Mouse (Mus musculus) urinary bladder, adult 18-20 months (tissue): ENCODE measurements at regions not wholly inside any gene's neighbourhood (a gene's known extent, or its start where the extent isn't known, plus 50 kb on each side); places are given as distances from the start of the nearest gene placed in this dataset.

Experiments used
- DNase-seq, 2 experiments: peaks; one replicate each; pipeline ENCODE4 v3.0.0; 2022; ENCODE audit warnings: low spot score in 2 of 2, mixed read lengths in 2 of 2

DNA sequence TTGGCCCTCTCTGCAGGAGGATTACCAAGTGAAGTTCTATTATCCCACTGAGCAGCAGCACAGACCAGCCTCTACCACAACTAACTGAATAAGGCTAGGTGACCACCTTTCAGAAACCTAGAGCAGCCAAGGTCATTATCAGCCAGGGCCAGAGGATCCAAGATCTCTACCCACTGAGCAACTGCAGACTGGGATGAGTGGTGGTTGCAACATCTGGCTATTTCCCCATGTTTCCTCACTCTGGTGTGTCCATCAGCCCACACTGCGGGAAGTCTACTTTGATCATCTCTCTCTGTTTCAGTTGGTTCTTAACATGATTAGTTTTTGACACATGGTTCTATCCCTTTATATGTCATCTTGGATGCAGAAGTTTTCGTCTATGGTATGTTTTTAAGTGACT lies 157.2 kb downstream of the Cog6 start:
- DNase-seq = no peak

DNA sequence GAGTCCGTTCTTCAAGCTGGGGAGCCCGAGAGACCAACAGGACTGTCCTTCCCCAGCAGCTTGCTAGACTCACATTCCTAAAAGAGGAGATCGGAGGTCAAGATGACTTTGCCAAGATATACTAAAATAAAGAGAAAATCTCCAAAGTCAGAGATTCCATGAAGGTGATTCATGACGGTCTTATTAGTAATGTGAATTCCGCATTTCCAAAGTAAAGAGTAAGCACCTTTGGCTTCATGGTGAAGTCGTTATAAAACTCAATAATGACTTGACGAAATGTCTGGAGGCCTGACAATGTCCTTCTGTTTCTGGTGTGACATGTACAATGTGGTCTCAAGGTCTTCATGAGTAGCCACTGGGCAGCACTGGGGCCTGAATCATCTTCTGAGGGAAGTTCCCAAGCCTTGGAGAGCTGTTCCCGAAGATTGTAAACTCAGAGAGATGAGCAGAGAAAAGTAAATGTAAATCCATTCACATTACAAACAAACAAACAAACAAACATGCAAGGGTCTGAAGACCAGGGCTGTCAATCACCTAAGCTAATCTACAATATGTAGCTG lies 157.7 kb downstream of the Cog6 start:
- DNase-seq = no peak

DNA sequence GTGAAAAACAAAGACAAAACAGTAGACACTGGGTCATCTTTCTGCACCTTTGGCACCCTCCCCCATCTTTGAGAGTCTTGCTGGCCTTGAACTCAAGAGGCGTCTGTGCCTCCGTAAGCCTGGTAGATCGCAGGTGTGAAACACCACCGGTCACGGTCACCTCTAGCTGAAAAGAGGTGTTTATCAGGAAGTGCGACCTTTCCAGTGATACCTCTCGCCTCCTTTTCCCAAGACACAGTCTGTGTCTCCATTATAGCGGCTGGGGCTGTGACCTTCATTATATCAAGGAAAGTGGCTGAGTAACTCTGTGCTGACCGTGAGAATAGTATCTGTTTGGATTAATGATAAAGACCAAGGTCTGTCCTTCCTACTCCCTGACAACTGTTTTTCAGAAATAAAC lies 158.8 kb downstream of the Cog6 start:
- DNase-seq = no peak

DNA sequence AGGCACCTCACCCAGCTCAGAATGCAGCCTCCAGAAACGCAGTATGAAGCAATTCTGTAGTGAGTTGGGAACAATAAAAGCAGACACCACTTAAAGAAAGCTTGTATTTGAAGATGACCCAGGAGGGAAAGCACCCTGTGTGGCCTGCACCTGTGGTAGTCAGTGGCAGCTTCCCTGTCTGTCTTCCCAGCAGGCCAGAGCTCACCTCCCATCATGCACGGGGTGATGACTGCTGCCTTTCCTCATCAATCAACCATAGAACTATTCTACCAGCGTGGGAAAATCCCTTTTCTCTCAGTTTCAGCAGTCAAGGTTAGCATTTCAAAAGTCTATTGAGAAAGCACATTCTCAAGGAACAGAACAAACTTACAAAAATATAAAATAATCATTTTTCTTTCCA lies 160.0 kb downstream of the Cog6 start:
- DNase-seq = no peak

DNA sequence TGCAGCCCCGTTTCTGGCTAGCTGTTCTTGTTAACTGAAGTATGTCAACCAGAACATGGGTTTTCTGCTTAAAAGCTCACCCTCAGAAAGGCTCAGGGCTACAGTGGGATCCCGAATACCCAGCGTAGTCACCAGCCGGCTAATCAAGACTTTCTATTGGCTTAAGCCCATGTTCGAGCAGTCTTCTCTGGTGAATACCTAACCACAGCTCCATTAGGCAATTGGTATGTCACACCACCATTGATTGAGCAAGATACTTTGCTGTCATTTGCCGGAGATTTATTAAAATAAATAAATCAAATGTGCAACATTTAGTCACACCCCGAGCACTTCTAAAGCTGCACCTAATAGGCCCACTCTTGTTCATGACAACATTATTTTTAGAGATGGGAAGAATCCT lies 162.5 kb downstream of the Cog6 start:
- DNase-seq = no peak

DNA sequence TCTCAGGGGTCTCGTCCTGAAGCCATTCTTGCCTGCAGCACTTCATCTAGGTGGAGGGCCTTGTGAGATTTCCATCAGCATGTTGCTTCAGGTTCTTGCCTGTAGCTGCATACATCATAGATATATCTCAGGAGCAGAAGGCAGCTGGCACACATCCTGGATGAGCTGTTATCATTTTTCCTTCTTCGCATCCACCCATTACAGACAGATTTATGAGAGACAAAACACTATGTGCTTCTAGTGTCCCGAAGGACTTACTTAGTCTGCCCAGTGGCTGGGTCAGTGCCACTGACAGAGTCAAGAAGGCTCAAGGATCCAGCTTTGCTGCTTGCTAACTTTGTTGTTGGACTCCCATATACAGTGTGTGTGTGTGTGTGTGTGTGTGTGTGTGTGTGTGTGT lies 163.9 kb downstream of the Cog6 start:
- no peak for DNase-seq

DNA sequence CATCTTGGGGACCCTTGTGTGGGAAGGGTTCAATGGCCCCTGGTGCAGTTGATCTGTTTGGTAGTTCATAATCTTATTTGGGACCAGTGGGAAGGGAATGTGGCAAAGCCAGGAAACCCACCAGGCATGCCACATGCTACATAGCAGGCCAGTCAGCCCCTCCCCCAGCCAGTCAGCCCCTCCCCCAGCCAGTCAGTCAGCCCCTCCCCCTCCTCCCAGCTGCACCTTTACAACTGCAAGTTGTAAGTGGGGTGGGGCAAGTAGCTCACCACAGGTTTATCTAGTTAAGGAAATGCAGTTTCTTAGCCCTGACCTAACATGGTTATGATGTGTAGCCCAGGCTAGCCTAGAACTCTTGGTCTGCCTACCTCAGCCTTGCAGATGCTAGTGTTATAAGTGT lies 171.9 kb downstream of the Cog6 start:
- no peak for DNase-seq

DNA sequence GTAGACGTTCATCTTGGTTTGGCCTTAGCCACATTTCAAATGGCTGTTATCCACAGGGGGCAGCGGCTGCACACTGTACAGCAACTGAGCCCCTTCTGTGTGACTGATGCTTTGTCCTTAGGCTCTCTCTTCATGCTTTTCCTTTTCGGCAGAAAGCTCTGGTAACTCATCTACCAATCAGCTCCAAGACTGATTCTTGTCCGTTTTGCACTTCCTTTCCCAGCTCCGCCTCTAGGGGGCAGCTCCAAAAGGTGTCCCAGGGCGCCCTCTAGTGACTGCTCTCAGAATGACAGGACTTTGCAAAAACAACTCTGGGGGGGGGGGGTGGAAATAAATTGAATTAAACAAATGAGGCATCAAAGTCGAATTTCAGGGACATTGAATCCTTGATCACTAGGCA lies 173.0 kb downstream of the Cog6 start:
- DNase-seq = peak; percentile 67 to 70

DNA sequence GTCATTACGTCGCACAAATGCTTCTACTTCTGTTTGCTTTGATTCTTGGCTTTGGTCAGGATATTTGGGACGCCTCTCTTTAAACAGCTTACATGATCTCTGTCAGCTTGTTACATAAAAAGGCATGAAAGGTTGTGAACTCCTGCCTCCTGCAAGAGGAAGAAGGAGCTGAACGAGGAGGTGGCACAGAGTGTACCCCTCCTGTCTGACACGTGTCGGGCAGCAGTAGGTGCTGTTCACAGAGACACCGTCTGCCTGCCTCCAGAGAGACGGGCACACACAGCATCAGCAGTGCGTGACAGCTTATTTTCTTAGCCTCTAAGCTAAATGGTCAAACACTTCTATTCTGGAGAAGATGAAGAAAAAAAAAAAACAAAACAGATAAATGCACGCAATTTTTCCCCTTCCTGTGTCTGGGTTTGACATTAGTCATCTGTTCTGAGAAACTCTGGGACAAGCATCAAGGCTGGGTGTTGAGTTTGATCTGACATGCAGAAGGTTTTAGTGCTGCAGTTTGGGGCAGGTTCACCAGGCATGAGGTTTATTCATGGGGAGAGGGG lies 174.1 kb downstream of the Cog6 start:
- DNase-seq = no peak

DNA sequence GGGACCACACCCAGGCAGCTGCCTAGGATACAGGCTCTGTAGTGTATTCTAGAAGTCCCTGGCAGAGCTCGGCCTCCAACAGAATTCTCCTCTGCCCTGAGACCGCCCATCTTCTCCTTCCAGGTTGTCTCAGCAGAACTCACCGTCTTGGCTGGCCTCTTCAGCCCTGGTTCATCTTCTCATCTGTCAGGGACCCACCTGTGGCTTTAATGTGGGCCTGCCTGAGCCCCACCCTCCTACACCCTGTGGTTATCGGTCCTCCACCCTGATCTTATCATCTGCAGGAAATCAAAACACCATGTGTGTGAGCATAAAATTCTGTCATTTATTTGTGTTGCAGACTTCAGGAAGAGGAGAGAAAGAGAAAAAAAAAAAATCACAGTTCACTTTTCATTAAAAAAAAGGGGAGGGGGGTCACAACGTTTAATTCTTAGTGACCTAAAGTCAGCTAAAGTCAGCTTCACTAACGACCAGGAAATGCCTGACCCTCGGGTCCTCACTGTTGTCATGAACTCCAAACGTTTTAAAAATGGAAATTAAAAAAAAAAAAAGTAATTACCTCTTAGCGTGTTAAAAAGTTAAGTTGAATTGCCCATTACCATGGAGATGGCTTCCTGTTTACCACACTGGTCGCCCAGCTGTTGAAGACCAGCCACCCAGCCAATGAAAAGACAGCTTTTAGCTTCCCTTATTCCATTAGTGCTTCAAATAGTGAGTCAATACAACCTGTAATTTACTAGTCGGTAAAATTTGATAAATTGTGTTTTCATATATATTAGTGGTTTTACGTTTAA lies 176.7 kb downstream of the Cog6 start:
- peak in 1 of 2 experiments; percentile 9 for DNase-seq

DNA sequence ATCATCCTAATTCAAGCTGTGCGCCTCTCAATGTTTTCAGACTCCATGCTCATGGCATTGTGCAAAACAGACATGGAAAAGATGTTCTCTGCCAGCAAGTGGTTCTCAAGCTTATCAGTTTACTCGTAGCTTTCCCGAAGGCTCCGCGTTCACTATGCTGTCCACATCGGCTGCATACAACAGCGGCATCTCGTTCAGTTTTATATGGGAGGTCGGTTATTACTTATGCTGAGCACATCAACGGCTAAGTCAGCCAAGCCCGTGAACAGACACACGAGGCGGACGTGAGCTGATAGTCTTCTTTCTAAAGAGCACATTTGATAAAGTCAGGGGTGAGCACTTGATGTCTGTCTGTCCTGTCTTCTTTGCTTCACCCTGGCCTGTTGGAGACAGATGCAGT lies 179.0 kb downstream of the Cog6 start:
- DNase-seq = no peak

DNA sequence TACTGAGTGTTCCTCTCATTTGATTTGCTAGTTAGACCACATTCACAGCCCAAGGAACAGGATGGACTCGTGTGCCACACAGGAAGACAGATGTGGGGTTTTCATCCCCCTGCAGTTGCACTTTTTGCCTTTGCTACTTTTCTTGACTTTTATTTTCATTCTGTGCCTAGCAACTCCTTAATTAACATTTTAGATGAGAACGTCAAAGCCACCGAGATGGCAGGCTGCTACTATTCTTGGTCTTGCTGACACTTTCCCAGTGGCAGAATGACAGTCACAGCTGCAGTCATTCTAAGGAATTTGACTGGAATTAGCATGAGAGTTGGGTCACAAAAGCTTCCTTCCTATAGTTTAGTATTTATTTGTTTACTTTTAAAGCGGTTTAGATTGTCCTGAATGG lies 179.5 kb downstream of the Cog6 start:
- no peak for DNase-seq

DNA sequence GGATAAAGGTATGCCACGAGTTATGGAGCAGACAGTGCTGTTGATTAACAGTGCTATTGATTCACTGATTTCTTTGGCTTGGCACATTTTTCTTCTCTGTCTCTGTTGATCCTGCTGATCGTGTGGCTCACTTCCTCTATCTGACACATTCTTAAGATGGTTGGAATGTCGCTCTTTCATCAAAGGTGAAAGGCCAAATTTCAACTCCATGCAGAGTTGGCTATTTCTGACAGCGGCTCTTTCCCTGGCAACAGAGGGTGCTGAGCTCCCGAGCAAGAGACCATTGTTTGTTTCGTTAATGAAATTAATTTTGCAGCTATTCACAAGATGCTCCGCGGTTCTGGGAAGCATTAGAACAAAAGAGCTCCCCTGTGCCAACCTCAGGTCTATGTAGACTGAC lies 180.3 kb downstream of the Cog6 start:
- no peak for DNase-seq

DNA sequence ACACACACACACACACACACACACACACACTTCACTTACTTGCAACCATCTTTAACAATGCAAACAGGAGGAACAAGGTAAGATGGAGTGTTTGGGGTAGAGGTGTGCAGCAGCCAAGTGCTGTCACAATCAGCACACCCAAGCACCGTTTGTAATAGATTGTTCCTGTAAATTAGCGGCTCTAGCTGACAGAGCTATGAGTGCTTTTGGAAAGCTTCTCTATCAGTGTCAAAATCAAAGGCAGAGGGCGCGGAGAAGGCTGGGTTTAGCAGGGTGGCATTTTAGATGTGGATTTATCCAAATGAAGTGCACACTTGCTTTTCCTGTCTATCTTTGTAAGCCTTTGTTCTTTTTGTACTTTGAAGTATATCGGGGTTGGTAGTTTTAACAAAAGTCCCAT lies 184.6 kb downstream of the Cog6 start:
- no peak for DNase-seq

DNA sequence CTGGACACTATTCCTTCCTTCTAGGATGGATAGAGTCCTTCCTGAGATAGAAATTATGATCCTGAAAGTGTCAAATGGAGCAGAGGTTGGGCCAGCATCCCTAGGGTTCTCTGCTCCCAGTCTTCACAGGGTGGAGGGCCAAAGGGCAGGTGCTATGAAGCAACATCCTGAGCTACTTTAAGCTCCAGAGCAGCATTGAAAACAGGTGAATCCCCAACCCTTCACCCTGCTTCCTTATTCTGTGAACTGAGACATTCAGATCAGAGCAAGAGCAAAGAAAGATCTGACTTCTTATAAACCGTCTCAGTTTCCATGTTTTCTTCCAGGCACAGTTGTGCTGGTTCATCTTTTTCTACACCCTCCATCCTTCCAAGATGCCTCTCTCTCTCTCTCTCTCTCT lies 185.1 kb downstream of the Cog6 start:
- DNase-seq = no peak

DNA sequence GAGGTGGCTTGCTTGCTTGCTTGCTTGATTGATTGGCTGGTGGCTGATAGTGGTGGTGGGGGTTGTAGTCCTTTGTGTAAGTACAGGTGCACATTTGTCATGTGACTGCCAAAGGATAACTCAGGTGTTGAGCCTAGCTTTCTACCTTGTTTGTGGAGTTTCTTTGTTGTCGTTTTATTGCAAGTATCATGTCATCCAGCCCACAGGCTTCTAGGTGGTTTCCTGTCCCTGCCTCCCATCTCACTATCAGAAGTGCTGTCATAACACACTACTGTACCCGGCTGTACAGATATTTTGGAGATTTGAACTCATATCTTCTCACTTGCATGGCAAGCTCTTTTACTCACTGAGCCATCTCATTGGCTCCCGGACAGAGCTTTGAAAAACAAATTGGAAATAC lies 186.9 kb downstream of the Cog6 start:
- DNase-seq = no peak

DNA sequence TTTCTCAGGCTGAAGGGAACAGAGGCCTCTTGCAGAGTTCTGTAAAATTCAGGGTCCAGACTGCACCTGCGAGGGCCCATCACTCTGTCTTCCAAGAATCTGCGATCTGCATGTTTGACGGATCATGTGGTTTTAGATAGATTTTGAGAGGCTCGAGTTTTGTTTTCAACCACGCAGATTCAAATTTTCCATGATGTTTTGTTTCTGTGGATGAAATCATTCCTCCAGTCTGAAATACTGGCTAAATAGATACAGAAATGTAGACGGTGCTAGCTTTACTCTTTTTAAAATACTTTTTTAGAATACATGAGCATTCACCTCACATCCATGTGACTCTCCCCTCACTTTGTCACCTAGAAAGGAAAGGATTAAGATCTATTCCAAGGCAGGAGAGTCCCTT lies 188.0 kb downstream of the Cog6 start:
- no peak for DNase-seq

DNA sequence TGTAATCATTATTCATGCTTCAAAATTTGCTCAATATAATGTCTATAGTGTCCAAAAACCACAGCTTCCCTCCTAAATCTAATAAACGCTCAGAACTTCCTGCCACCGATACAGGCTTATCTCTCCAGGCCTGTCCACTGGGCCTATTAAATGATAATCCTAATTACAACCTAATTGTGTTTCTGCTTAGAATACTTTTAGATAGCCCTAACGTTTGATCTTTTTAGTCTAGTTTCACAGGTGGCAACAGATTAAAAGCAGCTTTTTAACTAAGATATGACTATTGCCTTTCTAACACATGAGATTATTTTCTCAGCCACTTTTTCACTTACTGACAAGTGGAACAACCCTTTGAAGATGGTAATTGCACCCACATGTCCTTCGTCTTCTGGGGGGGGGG lies 188.6 kb downstream of the Cog6 start:
- no peak for DNase-seq

DNA sequence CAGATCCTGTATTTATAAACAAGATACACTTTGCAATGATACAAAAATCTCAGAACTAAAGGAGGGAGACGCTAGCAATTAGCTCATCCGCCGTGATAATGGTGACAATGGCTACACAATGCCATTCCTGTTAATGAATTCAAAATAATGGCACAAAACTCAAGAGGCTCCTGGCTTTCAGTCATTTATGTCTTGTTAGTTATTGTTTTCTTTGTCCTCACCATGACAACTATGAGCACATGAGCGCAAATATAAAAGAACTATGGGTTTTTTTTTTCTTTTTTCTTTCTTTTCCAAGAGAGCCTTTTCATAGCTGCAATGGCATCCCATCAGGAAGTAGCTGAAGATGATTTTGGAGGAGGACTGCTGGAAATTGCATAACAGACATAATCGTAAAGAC lies 194.2 kb downstream of the Cog6 start:
- no peak for DNase-seq

DNA sequence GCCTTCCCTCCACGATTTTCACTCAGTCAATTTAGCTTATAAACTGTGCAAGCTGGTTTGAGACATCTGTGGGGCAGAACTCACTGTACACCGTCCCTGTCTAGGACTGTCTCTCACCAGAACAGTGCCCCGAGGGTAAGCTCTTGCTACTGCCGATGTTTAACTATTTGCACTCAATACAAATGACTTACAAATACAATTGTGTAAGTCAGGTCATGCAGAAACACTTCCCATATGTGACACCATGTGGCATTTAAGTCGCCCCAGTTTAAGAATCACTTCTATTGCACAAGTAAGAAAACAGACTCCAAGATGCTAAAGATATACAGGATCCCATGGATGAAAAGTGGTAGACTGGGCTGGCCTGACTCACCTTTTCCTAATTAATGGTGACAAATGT lies 195.6 kb downstream of the Cog6 start:
- DNase-seq = no peak

DNA sequence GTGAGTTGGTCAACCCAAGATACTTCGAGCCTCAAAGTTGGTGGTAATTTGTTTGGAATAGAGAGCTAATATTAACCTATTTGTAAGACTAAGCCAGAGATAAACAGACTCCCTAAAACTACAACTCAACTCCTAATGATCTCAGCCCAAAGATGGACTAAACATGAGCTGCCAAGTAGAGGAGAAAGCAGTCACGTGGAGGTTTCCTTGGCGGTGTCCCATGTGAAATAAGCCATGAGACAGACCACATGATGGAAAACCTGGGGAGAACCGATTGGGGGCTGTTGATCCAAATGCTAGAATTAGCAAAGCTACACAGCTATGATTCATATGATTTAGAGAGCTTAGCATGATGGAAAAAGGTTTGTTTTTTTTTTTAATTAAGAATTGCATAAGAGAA lies 198.6 kb downstream of the Cog6 start:
- peak in 1 of 2 experiments; percentile 22 for DNase-seq

DNA sequence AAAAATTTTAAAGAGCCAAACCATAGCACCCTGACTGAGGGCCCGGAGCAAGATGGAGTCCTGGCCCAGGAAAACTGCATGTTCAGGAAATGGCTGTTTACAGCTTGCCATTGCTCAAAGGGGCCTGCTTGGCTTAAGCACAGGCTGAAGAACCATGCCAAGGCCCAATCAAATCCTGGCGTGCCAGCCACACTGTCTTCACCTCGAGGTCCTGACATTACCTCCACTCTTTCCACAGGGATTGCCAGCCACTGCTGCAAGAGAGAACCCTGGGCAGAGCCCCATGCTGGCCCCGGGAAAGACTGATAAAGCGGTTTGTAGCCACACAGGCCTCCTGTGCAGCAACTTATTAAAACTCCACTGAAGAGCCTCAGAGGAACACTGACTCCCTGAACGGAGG lies 199.6 kb downstream of the Cog6 start:
- no peak for DNase-seq

DNA sequence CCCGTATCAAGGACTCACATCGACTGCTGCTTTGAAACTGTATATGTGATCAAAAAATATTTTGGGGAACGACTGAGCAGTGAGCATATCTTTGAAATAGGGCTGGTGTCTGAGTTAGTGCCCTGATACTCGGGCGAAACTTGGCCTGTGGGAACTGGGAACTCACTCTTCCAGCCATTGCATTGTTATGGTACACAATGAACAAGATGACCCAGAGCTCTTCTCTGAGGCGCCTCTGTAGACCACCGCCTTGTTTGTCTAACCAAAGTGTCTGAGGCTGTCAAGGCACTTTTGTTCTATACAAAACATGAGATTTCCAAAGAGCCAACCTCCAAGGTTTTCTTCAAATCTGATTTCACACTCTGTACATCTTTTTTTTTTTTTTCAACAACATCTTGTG lies 201.5 kb downstream of the Cog6 start:
- no peak for DNase-seq

DNA sequence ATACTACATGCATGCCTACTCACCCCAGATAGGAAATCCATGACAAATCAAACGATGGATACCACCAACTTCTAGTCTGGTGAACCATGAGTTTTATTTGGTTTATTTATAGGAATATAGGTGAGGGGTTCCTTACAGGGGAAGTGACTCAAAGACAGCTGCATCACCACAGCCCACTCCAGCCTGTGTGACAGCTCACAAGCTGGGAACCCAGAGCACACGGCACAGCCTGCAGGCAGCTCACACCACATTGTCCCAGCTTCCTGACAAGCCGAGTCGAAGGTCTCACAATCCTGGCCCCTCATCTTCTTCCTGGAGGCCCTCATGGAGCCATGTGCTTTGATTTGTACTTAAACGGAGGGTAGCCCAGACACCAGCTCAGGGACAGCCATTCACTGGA lies 214.7 kb downstream of the Cog6 start:
- DNase-seq = no peak
